Mouse (Mus musculus): ENCODE results near the gene Per1. TPM values are rescaled to one million over a fixed set of nuclear protein-coding genes. Genes with fewer than 3 reads are reported as not detected.

Gene Per1
- 28.9 and 36.1 TPM in 2 replicates for total RNA-seq (2017)

DNA sequence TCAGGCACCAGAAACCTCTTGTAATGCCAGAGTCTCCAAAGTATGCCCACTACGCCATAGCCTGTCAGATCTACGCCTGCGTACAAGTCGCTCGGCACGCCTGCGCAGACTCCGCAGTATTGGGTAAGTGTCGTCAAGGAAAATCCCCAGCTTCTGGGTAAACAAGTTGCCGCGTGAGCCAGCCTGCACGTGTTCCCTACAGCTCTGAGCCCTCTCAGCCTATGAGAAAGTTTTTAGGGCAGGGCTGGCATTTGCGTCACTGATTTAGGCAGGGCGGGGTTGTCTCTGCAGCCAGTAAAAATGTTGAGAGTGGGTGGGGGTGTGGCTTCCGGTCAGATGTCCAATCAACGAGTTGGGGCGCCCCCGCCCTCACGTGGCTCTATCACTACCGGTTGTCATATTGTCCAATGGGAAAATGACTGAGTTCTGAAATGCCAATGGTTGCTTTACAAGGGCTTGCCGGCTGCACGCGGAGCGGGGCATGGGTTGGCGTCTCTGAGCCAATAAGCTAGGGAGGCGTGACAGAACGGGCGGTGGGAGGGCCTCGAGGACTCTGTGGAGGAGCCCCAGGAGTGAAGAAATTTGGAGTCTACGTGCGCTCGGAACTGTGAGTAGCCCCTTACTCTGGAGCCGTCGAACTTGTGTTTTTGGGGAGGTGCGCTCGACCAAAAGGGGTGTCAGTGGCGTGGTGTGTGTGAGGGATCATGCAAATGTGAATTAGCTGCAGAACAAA is at the start of gene Per1:
TSS of gene Per1 (plus strand) at position 521 of the 733 bp plus-strand sequence.
- peak; percentile 66 for ATAC-seq (ENCODE audit: extremely low read depth, insufficient number of reproducible peaks, low FRiP score, poor library complexity, severe bottlenecking)

DNA sequence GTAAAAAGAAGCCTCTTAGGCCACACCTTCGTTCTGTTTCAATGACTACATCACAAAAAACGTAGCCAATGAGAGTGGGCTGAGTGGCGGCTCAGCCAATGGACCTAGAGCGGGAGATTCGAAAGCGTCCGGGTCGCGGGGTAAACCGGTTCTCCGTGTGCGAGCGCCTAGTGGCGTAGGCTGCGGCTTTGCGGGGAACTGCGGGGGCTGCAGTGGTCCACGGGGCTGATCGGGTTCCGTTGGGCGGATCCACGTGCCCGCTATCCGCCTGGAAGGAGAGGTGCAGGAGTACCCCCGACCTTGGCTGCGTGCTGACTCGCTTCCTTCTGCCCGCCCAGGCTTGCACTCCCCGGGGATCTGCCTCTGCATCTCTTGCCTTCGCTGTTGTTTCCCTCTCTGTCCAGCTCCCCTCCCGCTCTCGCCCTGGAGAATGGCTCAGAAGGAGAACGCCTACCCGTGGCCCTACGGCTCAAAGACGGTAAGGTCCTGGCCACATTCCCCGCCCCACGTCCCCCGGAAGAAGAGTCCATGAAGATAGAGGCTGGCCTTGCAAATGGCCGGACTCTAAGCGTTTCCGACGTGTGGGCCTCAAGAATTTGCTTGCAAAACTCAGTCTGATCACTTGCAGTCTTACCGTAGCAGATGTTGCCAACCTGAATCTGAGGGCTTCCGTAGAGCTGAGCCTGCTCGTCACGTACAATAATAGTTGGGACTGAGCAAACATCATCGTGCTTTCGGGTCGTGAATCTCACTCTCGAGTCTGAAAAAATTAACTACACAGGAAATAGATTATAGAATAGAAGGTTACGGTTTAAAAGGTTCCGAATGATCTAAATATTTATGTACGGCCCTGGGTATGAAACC is 49.3 kb upstream of the Per1 start, which contains the start of gene Aurkb:
TSS of gene Aurkb (plus strand) at position 117 of the 864 bp plus-strand sequence.
- peak; percentile 83 for ATAC-seq (ENCODE audit: extremely low read depth, insufficient number of reproducible peaks, low FRiP score, poor library complexity, severe bottlenecking)

DNA sequence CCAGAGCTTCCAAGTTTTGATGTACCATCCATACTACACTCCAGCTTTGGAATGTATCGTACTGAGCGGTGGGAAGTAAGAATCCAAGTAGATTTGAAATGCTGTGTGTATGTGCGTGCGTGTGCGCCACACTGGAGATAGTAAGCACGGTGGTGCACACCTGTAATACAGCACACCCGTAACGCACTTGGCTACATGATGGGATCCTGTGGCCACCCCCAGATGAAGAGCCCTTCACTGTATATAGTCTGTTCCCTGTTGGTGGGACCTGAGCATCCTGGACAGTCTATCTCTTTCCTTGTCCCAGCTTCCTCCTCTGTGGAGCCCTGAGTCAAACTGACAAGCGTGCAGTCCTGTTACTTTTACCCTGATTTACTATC is 48.6 kb upstream of the Per1 start:
- ATAC-seq (ENCODE audit: extremely low read depth, insufficient number of reproducible peaks, low FRiP score, poor library complexity, severe bottlenecking) = no peak

DNA sequence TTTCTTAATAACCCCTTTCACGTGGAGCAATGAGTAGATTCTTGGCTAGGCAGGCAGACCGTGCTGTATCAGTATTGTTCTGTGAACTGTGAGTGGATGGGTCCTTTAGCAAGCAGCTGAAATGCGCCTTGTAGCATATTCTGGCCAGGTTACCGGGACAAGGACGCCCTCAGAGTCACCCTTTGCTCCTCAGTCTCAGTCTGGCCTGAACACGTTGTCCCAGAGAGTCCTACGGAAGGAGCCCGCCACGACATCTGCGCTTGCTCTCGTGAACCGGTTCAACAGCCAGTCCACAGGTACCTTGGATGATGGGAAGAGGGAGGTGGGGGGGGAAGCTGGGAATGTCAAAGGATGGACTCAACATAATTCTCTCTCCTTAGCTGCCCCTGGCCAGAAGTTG is 47.4 kb upstream of the Per1 start:
- ATAC-seq (ENCODE audit: extremely low read depth, insufficient number of reproducible peaks, low FRiP score, poor library complexity, severe bottlenecking) = no peak

DNA sequence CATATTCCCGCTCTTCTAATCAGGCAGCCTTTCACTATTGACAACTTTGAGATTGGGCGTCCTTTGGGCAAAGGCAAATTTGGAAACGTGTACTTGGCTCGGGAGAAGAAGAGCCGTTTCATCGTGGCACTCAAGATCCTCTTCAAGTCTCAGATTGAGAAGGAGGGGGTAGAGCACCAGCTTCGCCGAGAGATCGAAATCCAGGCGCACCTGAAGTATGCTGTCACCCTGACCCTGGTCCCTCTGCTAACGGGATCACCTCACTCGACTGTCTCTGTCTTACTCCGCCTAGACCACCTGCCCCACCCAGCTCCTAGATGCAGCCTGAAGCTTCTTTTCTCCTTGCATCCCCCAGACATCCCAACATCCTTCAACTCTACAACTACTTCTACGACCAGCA is 46.9 kb upstream of the Per1 start:
- ATAC-seq (ENCODE audit: extremely low read depth, insufficient number of reproducible peaks, low FRiP score, poor library complexity, severe bottlenecking) = no peak

DNA sequence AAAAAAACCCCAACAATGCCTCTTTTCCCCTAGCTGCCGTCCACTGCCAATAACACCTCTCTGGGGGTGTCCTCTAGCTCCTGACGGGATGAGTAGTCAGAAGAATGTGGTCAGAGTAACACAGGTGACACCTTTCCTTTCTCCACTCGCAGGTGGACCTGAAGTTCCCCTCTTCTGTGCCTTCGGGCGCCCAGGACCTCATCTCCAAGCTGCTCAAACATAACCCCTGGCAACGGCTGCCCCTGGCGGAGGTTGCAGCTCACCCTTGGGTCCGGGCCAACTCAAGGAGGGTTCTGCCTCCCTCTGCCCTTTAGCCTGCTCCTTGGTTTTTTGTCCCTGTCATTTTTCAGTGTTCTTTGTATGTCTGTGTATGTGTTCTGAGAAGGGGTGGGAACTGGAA is 44.3 kb upstream of the Per1 start:
- ATAC-seq (ENCODE audit: extremely low read depth, insufficient number of reproducible peaks, low FRiP score, poor library complexity, severe bottlenecking) = no peak

DNA sequence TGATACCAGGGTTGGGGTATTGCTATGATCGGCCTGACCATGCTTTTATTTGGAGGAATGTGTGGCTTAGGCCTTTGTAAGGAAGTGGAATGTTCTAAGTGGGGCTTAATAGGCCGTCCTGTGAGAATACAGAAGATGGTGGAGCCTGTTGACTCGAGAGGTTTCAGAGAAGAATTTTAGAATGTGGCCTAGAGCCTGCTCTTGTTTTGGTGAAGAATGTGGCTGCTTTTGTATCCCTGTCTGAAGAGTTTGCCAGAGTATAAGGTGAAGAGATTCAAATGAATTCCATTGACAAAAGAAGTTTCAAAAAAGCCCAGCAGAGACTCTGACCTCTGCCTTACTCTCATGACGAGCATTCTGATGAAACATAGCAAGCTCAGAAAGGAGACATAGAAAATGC is 43.2 kb upstream of the Per1 start:
- ATAC-seq (ENCODE audit: extremely low read depth, insufficient number of reproducible peaks, low FRiP score, poor library complexity, severe bottlenecking) = no peak

DNA sequence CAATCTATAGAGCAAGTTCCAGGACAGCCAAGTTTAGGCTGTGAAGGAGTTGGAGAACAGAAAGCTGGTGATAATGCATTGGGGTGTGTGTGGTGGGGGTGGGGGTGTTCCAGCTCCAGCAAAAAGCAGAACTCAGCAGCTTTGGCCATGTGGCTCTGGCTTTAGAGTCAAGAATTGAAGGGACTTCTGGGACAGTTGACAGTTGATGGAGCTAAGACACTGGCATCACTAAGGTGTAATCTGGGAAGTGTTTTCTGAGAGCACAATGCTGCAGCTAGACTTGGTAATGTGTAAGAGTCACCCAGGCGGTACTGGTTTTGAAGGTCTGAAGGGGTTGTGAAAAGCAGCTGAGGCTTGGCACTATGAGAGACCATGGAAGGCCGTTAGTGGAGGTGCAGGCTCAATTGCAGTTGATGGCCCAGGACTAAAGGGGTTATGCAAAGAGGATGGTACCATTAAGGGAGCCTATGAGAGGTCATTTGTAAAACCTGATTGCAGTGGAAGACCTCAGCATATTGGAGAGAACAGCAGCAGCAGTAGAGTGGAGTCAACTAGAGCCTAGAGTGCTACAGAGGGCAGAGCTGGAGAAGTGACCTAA is 42.1 kb upstream of the Per1 start:
- ATAC-seq (ENCODE audit: extremely low read depth, insufficient number of reproducible peaks, low FRiP score, poor library complexity, severe bottlenecking) = no peak

DNA sequence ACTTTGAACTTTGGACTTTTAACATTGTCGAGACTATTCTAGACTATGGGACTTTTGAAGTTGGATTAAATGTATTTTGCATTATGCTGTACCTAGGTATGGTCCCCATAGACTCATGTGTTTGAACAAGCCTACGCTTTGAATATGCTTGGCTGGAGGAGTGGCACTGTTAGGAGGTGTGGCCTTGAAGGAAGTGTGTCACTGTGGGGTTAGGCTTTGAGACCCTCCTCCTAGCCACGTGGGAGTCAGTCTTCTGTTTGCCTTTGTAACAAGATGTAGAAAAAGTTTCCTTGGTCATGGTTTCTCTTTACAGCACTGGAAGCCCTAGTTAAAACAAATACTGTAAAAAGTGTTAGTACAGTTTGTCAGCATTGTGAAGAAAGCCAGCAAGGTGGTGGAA is 41.2 kb upstream of the Per1 start:
- no peak for ATAC-seq (ENCODE audit: extremely low read depth, insufficient number of reproducible peaks, low FRiP score, poor library complexity, severe bottlenecking)

DNA sequence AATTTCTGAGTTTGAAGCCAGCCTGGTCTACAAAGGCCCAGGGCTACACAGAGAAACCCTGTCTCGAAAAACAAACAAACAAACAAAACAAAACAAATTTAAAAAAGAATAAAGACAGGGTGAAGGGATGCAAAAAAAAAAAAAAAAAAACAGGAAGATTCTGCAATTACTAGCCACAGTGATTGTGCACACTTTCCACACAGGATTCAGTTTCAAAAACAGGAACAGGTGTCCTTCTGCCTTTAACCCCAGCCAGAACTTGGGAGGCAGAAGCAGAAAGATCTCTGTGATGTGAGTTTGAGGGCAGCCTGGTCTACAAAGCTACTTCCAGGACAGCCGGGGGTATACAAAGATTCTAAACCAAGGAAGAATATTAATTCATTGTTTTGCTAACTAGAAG is 36.8 kb upstream of the Per1 start:
- ATAC-seq (ENCODE audit: extremely low read depth, insufficient number of reproducible peaks, low FRiP score, poor library complexity, severe bottlenecking) = no peak

DNA sequence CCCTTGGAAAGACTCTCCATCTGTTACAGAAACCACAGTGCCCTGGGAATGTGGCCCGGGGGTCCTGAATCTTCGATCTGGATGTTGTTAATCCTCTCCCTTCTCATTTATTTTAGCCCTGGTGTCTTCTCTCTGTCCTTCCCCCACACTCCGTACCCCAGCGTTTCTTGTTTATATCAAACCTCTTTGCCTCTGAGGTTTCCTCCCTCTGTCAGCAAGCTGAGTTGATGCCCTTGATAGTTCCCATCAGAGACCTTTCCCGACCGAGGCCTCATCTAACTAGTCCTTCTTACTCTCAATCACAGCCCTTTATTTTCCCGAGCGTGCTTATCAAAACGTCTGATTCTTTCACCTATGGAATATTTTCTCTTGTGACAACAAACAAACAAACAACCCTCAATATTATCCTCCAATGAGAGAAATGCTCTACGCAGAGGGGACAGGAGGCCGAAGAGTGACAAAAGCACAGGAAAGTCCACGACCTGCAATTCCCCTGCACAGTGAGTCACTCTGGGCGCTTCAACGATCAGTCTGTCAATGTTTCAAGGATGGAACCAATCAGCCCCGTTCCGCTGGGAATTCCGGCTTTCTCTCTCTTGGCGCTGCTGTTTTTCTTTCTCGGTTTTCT is 36.2 kb upstream of the Per1 start:
- no peak for ATAC-seq (ENCODE audit: extremely low read depth, insufficient number of reproducible peaks, low FRiP score, poor library complexity, severe bottlenecking)

DNA sequence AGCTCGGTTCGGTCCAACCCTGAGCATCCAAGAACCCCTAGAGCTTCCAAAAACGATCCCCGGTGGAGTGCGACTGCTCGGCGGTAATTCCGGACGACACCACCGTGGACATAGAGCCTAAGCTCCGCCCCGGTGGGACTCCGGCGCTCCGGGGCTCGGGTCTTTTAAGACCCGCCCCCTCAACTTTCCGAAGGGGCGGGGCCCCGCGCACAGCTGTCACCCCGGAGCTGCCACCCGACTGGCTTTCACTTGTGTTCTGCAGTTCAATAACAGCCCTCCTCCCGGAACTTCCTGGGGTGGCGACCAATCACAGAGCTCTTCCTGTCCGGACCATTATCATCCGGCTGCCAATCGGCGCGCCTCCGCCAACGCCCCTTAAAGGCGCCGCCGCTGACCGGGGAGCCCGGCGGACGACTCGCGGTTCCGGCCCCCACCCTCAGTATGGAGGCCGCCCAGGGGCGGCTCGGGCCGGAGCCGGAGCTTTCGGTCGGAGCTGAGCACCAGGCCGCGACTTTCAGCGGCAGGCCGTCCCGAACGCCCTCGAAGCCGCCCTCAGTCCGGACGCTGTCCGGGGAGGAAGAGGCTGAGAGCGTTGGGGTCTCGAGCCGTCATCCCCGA is 35.6 kb upstream of the Per1 start, which contains the start of gene Borcs6:
TSS of gene Borcs6 (plus strand) at position 361 of the 618 bp plus-strand sequence.
- peak; percentile 88 for ATAC-seq (ENCODE audit: extremely low read depth, insufficient number of reproducible peaks, low FRiP score, poor library complexity, severe bottlenecking)

DNA sequence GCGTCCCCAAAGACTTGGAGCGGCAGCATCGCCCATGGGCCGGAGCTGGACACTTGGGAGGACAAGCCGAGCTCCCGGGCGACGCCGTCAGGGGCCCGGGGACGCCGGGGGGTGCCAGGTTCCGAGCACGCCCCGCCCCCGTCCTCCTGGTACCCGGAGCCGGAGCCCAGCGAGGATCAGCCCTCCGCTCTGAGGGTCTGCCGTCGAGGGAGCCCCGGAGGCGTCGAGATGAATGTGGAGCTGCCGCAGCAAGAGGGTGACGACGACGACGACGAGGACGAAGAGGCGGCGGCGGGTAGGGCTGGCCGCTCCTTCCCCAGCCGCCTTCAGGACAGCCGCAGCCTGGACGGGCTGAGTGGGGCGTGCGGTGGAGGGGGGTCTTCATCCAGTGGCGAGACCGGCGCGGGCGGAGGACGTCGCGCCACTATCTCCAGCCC is 35.0 kb upstream of the Per1 start:
- no peak for ATAC-seq (ENCODE audit: extremely low read depth, insufficient number of reproducible peaks, low FRiP score, poor library complexity, severe bottlenecking)

DNA sequence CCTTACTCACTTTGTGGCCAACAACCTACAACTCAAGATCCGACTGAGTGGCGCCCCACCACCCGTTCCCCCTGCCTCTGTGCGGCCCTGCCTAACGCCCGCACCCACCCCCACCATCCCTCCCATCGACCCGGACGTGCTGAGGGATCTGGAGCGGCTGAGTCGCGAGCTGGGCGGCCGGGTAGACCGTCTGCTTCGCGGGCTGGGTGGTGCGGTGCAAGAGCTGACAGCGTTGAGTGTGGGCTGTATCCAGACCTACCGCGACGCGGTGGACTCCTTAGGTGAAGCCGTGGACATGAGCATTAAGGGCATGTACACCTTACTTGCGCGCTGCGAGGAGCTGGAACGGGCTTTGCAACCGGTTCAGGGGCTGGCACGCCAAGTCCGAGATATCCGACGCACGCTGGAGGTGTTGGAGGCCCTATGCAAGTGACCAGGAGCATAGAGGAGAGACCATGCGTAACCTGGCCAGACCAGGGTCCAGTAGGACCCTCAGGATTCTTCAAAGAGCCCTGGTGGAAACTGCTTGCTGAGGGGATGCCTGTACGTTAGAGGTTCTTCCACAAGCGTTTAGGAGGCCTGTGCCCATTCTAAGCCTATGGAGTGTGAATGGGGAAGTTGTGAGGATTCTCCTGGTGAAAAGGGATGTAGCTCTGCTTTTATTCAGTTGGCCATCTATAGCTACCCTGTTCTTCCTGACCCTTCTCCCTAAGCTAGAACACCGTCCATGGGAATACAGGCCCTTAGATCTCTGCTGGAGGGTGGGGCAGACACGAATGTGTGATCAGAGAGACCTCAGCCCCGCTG is 34.4 kb upstream of the Per1 start:
- no peak for ATAC-seq (ENCODE audit: extremely low read depth, insufficient number of reproducible peaks, low FRiP score, poor library complexity, severe bottlenecking)

DNA sequence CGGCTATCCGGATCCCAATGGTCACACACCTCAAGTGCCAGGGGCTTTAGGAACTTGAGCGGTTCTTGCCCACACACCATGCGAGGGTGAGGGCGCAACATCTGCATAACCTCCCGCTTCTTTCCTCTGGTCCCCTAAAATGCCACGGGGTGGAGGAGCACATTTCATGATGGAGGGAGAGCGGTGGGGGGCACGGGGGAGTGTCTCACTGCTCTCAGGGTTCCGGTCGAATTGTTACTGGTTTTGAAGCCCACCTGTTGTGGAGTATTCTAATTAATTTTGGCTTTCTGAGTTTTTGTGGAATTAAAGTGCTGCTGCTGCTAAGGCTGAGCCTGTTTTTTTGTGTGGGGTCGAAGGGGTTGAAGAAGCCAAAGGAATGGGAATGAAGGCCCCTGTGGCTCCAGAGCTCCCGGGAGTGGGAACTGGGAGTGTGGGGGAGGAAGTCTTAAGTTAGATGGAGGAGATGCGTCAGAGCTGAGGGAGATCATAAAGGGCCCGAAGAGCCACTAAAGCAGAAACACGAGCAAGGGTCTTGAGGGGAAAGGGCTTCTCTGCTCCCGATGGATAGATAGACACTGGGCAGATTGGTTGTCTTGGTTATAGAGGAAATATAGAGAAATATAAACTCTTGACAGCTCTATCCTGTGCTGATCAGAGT is 33.6 kb upstream of the Per1 start:
- no peak for ATAC-seq (ENCODE audit: extremely low read depth, insufficient number of reproducible peaks, low FRiP score, poor library complexity, severe bottlenecking)

DNA sequence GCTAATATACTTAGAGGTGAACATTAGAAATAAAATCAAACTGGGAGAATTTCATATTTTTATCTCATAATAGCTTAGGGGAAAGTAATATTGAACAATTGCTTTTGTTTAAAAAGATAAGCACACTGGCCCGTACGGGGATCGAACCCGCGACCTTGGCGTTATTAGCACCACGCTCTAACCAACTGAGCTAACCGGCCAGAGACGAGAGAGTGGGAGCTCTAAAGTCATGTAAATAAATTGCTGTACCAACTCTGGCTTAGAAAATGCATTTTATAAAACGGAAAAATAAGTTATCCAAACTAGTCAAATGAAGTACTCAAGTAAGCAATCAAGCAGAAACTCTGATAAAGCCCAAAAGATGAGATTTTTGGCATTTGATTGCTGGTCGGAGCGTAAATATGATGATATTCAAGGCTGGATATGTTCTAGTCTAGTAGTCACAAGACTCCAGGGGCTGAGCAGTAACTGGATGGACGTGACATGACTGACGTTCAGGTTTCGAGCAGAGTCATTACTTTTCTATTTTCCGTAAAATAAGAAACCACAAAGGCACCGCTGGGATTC is 32.7 kb upstream of the Per1 start:
- ATAC-seq (ENCODE audit: extremely low read depth, insufficient number of reproducible peaks, low FRiP score, poor library complexity, severe bottlenecking) = no peak

DNA sequence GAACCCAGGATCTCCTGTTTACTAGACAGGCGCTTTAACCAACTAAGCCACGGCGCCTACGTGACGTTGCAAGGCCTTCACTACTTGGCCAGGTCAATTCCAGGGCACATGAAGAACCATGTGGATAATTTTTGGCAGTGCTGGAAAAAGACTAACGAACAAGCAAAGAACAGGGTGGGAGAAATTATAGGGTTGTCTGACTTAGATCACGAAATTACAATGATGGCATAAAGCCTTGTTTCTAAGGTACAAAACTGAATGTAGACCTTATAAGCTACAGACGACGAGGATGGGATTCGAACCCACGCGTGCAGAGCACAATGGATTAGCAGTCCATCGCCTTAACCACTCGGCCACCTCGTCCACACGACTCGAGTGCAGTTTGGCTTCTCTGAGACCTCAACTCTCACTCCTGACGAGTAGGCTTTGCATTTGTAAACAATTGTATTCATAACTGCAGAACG is 32.2 kb upstream of the Per1 start:
- peak; percentile 11 for ATAC-seq (ENCODE audit: extremely low read depth, insufficient number of reproducible peaks, low FRiP score, poor library complexity, severe bottlenecking)

Measured in neutrophil, adult 5-6 weeks (primary cell).